Mouse (Mus musculus): ENCODE results near the gene Nyap1.

Nyap1 gene

GRCm38 (mm10) chr5:137699080-137699479, 42.3 kb downstream of the Nyap1 start:
- DNase-seq (ENCODE audit: low read depth, low spot score): no peak

GRCm38 (mm10) chr5:137695930-137696329, 45.5 kb downstream of the Nyap1 start:
- no peak for DNase-seq (ENCODE audit: low read depth, low spot score)

- DNase-seq (ENCODE audit: low read depth, low spot score): no peak
These were observed 46.6 kb downstream of the Nyap1 start for GRCm38 (mm10) chr5:137694796-137695195.

- no peak for DNase-seq (ENCODE audit: low read depth, low spot score)
These were observed 49.5 kb downstream of the Nyap1 start for GRCm38 (mm10) chr5:137691881-137692280.

- DNase-seq (ENCODE audit: low read depth, low spot score): no peak
These were observed 50.9 kb downstream of the Nyap1 start for GRCm38 (mm10) chr5:137690531-137690930.

- DNase-seq (ENCODE audit: low read depth, low spot score): no peak
These were observed 51.4 kb downstream of the Nyap1 start for GRCm38 (mm10) chr5:137689974-137690373.

- no peak for DNase-seq (ENCODE audit: low read depth, low spot score)
These were observed 55.1 kb downstream of the Nyap1 start for GRCm38 (mm10) chr5:137686127-137686790.

GRCm38 (mm10) chr5:137685653-137686052, 55.8 kb downstream of the Nyap1 start:
- DNase-seq (ENCODE audit: low read depth, low spot score): no peak

GRCm38 (mm10) chr5:137684294-137685123, 56.9 kb downstream of the Nyap1 start, which contains the start of gene Agfg2:
Gene Agfg2 (minus strand): TSS chr5:137684726.
- DNase-seq (ENCODE audit: low read depth, low spot score): peak; percentile 98

- DNase-seq (ENCODE audit: low read depth, low spot score): no peak
These were observed 57.8 kb downstream of the Nyap1 start for GRCm38 (mm10) chr5:137683388-137684293.

GRCm38 (mm10) chr5:137682526-137682925, 58.9 kb downstream of the Nyap1 start:
- DNase-seq (ENCODE audit: low read depth, low spot score): no peak

Measured in WW6 (cell line).